Mouse (Mus musculus) hindlimb bud, embryonic 11.5 days (tissue): ENCODE measurements around the gene Nrg4.

Experiments used
- DNase-seq: peaks from one replicate; pipeline ENCODE4 v3.0.0-alpha.2; 2012; ENCODE audit warnings: low read depth, low spot score; ENCODE audit errors: extremely low spot score

Nrg4 gene

GRCm38 (mm10) chr9:55326515-55327233 lies at the start of gene Nrg4, which contains the start of gene Tmem266:
Gene Nrg4, minus strand, starts transcription at chr9:55326844.
Gene Tmem266, plus strand, starts transcription at chr9:55326913.
- no peak for DNase-seq

GRCm38 (mm10) chr9:55371908-55372307 lies 45.3 kb upstream of the Nrg4 start:
- no peak for DNase-seq

- no peak for DNase-seq
Observed at GRCm38 (mm10) chr9:55368011-55368410, 41.4 kb upstream of the Nrg4 start.

GRCm38 (mm10) chr9:55363707-55364106 lies 37.1 kb upstream of the Nrg4 start:
- no peak for DNase-seq

- DNase-seq: no peak
Observed at GRCm38 (mm10) chr9:55361969-55362368, 35.3 kb upstream of the Nrg4 start.

- DNase-seq: no peak
Observed at GRCm38 (mm10) chr9:55360861-55361260, 34.2 kb upstream of the Nrg4 start.

GRCm38 (mm10) chr9:55360372-55360771 lies 33.7 kb upstream of the Nrg4 start:
- no peak for DNase-seq

- no peak for DNase-seq
Observed at GRCm38 (mm10) chr9:55357164-55357563, 30.5 kb upstream of the Nrg4 start.

- DNase-seq: no peak
Observed at GRCm38 (mm10) chr9:55355270-55355834, 28.7 kb upstream of the Nrg4 start.

GRCm38 (mm10) chr9:55354686-55355085 lies 28.0 kb upstream of the Nrg4 start:
- no peak for DNase-seq

GRCm38 (mm10) chr9:55348664-55349063 lies 22.0 kb upstream of the Nrg4 start:
- DNase-seq: no peak

- DNase-seq: no peak
Observed at GRCm38 (mm10) chr9:55345332-55345731, 18.7 kb upstream of the Nrg4 start.

- DNase-seq: no peak
Observed at GRCm38 (mm10) chr9:55344165-55344564, 17.5 kb upstream of the Nrg4 start.

GRCm38 (mm10) chr9:55332949-55333348 lies 6.3 kb upstream of the Nrg4 start:
- no peak for DNase-seq

GRCm38 (mm10) chr9:55332476-55332875 lies 5.8 kb upstream of the Nrg4 start:
- DNase-seq: no peak

- DNase-seq: no peak
Observed at GRCm38 (mm10) chr9:55329401-55329800, 2.8 kb upstream of the Nrg4 start.

GRCm38 (mm10) chr9:55328151-55328918 lies 1.7 kb upstream of the Nrg4 start:
- no peak for DNase-seq

- no peak for DNase-seq
Observed at GRCm38 (mm10) chr9:55327234-55327615, 581 bp upstream of the Nrg4 start.

- no peak for DNase-seq
Observed at GRCm38 (mm10) chr9:55325564-55326514, 805 bp downstream of the Nrg4 start.

GRCm38 (mm10) chr9:55325061-55325460 lies 1.6 kb downstream of the Nrg4 start:
- DNase-seq: no peak

GRCm38 (mm10) chr9:55324516-55324915 lies 2.1 kb downstream of the Nrg4 start:
- DNase-seq: no peak
